Mouse (Mus musculus): ENCODE data around the gene Ptcd1. TPM values are rescaled to one million over a fixed set of nuclear protein-coding genes. Genes with fewer than 3 reads are reported as not detected.

The Ptcd1 gene
- polyA plus RNA-seq, 1 experiment from 2014 or later: 16.8 TPM

DNA sequence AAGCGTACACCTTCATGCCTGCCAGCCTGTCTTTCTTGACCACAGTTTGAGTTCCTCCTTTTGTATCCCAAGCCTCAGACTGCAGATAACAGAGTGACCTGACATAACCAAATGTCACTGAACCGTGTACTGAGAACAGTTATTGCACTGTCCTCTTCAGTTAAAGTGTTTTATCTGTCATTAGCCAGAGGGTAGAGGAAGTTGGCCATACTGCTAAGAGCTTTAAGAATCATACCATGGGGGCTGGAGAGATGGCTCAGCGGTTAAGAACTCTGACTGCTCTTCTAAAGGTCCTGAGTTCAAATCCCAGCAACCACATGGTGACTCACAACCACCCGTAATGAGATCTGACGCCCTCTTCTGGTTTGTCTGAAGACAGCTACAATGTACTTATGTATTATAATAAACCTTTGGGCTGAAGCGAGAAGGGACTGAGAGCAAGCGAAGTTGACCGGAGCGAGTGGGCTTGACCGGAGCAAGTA is 68.5 kb downstream of the Ptcd1 start:
- DNase-seq (ENCODE audit: low spot score): no peak
- Histone ChIP-seq H3K27me3 (replicated peaks; ENCODE audit: control insufficient read depth, insufficient read depth, low read length) (no peaks in the 10 kb centered on the region), H3K4me1 (ENCODE audit: control insufficient read depth, insufficient read depth, low read length) (no peaks in the 10 kb centered on the region), H3K4me2 (ENCODE audit: low read length) (no peak overlapping the region), H3K4me3 (ENCODE audit: low read depth, low read length) (no peak overlapping the region), H3K36me3 (ENCODE audit: control insufficient read depth, insufficient read depth, low read length) (peaks cover 96% of the 10 kb centered on the region), H3K9ac (ENCODE audit: low read length) (no peak overlapping the region), H3K9me3 (replicated peaks; ENCODE audit: control insufficient read depth, low read length) (no peaks in the 10 kb centered on the region), H3K27ac (ENCODE audit: low read depth, low read length) (no peak overlapping the region)
- ATAC-seq: no peak
- 93% methylated on average over 10 of the region's 10 CpGs for WGBS

Other genes starting within 250 kb of the Ptcd1 start
- gene Smurf1, start 201.3 kb downstream of the Ptcd1 start, polyA plus RNA-seq (2014; fragmentation: Nextera tagmentation; extraction: Ambion mirVana): 16.5 and 22.7 TPM in 2 replicates
- not detected in 2 replicates for gene Gm4871, start 134.4 kb downstream of the Ptcd1 start, polyA plus RNA-seq (2014; fragmentation: Nextera tagmentation; extraction: Ambion mirVana)
- gene 1700018F24Rik, start 124.1 kb downstream of the Ptcd1 start, polyA plus RNA-seq (2014; fragmentation: Nextera tagmentation; extraction: Ambion mirVana): not detected in 2 replicates
- gene Arpc1a, start 83.3 kb downstream of the Ptcd1 start, polyA plus RNA-seq (2014; fragmentation: Nextera tagmentation; extraction: Ambion mirVana): 241 and 263 TPM in 2 replicates
- gene Kpna7, start 83.1 kb downstream of the Ptcd1 start, polyA plus RNA-seq (2014; fragmentation: Nextera tagmentation; extraction: Ambion mirVana): not detected in 2 replicates
- gene Arpc1b, start 52.9 kb downstream of the Ptcd1 start, polyA plus RNA-seq (2014; fragmentation: Nextera tagmentation; extraction: Ambion mirVana): 48.8 and 50.3 TPM in 2 replicates
- gene Pdap1, start 26.9 kb downstream of the Ptcd1 start, polyA plus RNA-seq (2014; fragmentation: Nextera tagmentation; extraction: Ambion mirVana): 98.8 and 102 TPM in 2 replicates
- gene Bud31, start 26.7 kb downstream of the Ptcd1 start, polyA plus RNA-seq (2014; fragmentation: Nextera tagmentation; extraction: Ambion mirVana): 226 and 245 TPM in 2 replicates
- gene Cpsf4, start 105 bp upstream of the Ptcd1 start, polyA plus RNA-seq (2014; fragmentation: Nextera tagmentation; extraction: Ambion mirVana): 28.9 and 31.1 TPM in 2 replicates
- gene Atp5j2, start 25.0 kb upstream of the Ptcd1 start, polyA plus RNA-seq (2014; fragmentation: Nextera tagmentation; extraction: Ambion mirVana): 513 and 604 TPM in 2 replicates
- 14.9 and 16.4 TPM in 2 replicates for gene Zkscan14, start 34.8 kb upstream of the Ptcd1 start, polyA plus RNA-seq (2014; fragmentation: Nextera tagmentation; extraction: Ambion mirVana)
- 17.7 and 17.8 TPM in 2 replicates for gene Zkscan5, start 37.5 kb upstream of the Ptcd1 start, polyA plus RNA-seq (2014; fragmentation: Nextera tagmentation; extraction: Ambion mirVana)
- 42.8 and 45.7 TPM in 2 replicates for gene Zfp655, start 64.6 kb upstream of the Ptcd1 start, polyA plus RNA-seq (2014; fragmentation: Nextera tagmentation; extraction: Ambion mirVana)
- 0.98 and 1.6 TPM in 2 replicates for gene Zscan25, start 113.4 kb upstream of the Ptcd1 start, polyA plus RNA-seq (2014; fragmentation: Nextera tagmentation; extraction: Ambion mirVana)
- gene Cyp3a57, start 178.2 kb upstream of the Ptcd1 start, polyA plus RNA-seq (2014; fragmentation: Nextera tagmentation; extraction: Ambion mirVana): not detected in 2 replicates

Measured in forebrain, embryonic 14.5 days (tissue).